Mouse (Mus musculus): ENCODE data around the gene Nuak1.

The Nuak1 gene

GRCm38 (mm10) chr10:84369646-84370314 is 70.6 kb downstream of the Nuak1 start:
- in situ Hi-C loops (cut with MboI; ENCODE audit: low pct_unique_long_range_greater_than_20kb in 1 of 2, low sequenced_read_pairs in 2 of 2, unreplicated experiment in 1 of 2): no loop called here

GRCm38 (mm10) chr10:84368185-84368584 is 72.2 kb downstream of the Nuak1 start:
- in situ Hi-C loops (cut with MboI; ENCODE audit: low pct_unique_long_range_greater_than_20kb in 1 of 2, low sequenced_read_pairs in 2 of 2, unreplicated experiment in 1 of 2): no loop called here

- in situ Hi-C loops (cut with MboI; ENCODE audit: low pct_unique_long_range_greater_than_20kb in 1 of 2, low sequenced_read_pairs in 2 of 2, unreplicated experiment in 1 of 2): no loop called here
Observed at GRCm38 (mm10) chr10:84365166-84365865, 75.1 kb downstream of the Nuak1 start.

DNA sequence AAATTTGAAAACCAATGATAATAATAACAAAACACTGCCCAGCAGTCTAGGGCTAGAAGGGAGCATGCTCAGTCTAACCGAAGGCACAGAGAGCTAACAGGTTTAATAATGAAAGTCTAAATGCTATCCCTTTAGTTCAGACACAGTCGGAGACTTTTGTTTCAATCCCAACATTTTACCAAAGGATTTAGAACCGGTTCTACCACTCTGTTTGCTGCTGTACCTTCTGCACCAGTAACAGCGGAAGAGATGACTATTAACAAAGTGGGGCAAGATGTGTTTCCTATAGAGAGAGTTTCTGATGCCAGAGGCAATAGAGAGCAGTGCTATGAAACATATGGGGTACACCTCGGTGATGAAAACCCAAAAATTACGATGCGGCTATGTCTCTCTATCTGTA is 76.6 kb downstream of the Nuak1 start:
- in situ Hi-C loops (cut with MboI; ENCODE audit: low pct_unique_long_range_greater_than_20kb in 1 of 2, low sequenced_read_pairs in 2 of 2, unreplicated experiment in 1 of 2): no loop called here

- in situ Hi-C loops (cut with MboI; ENCODE audit: low pct_unique_long_range_greater_than_20kb in 1 of 2, low sequenced_read_pairs in 2 of 2, unreplicated experiment in 1 of 2): no loop called here
Observed at GRCm38 (mm10) chr10:84360953-84361352, 79.4 kb downstream of the Nuak1 start.

GRCm38 (mm10) chr10:84360391-84360790 is 80.0 kb downstream of the Nuak1 start:
- in situ Hi-C loops (cut with MboI; ENCODE audit: low pct_unique_long_range_greater_than_20kb in 1 of 2, low sequenced_read_pairs in 2 of 2, unreplicated experiment in 1 of 2): no loop called here

- in situ Hi-C loops (cut with MboI; ENCODE audit: low pct_unique_long_range_greater_than_20kb in 1 of 2, low sequenced_read_pairs in 2 of 2, unreplicated experiment in 1 of 2): no loop called here
Observed at GRCm38 (mm10) chr10:84358738-84359120, 81.7 kb downstream of the Nuak1 start.

DNA sequence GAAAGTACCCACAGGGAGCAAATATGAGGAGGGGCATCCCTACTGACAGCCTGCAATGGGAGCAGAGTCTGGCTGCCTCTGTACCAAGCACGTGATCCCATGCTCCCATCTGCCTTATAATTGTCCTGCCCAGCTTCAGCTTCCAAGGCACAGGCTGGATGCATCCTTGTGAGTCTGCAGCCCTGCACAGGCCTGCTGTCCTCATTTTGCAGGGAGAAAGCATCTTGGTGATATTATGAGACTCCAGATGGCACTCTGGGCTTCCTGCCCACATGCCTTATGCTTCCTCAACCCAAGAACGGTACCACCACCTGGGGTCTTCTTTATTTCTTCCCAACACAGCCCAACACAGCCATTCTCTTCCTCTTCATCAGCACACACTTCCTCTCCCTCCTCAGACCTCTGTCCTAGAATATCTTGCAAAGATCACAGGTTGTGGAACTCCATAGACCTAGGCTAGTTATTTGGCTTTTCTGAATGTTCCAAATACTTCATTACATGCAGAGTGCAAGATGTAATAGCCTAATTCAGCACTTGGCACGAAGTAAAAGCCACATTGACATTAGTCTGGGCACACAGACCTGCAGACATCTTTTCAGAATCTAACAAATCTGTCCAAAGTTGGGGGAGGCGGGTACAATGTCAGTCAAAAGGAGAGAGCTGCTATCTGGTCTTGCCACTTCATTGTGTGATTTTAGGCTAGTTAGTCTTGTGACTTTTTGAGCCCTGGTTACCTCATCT is 82.2 kb downstream of the Nuak1 start:
- in situ Hi-C loops (cut with MboI; ENCODE audit: low pct_unique_long_range_greater_than_20kb in 1 of 2, low sequenced_read_pairs in 2 of 2, unreplicated experiment in 1 of 2): no loop called here

DNA sequence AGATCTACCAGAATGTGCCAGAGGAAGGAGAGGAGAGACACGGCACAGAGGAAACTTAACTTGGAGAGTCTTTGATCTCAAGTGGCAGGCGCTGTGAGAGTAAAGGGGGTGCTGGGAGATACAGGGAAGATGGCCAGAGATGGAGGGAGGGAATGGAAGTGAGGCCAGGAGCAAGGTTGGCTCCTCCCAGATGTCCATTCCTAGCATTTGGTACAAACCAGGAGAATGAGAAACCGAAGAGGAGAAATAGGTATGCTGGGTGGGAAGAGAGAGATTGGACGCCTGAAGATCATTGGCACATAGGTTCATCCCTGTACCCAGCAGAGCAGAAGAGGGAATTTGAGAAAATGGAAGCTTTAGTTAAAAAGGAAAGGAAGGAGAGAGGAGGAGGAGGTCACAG is 82.8 kb downstream of the Nuak1 start:
- in situ Hi-C loops (cut with MboI; ENCODE audit: low pct_unique_long_range_greater_than_20kb in 1 of 2, low sequenced_read_pairs in 2 of 2, unreplicated experiment in 1 of 2): no loop called here

- in situ Hi-C loops (cut with MboI; ENCODE audit: low pct_unique_long_range_greater_than_20kb in 1 of 2, low sequenced_read_pairs in 2 of 2, unreplicated experiment in 1 of 2): no loop called here
Observed at GRCm38 (mm10) chr10:84354323-84354722, 86.1 kb downstream of the Nuak1 start.

- in situ Hi-C loops (cut with MboI; ENCODE audit: low pct_unique_long_range_greater_than_20kb in 1 of 2, low sequenced_read_pairs in 2 of 2, unreplicated experiment in 1 of 2): no loop called here
Observed at GRCm38 (mm10) chr10:84345730-84346129, 94.7 kb downstream of the Nuak1 start.

- in situ Hi-C loops (cut with MboI; ENCODE audit: low pct_unique_long_range_greater_than_20kb in 1 of 2, low sequenced_read_pairs in 2 of 2, unreplicated experiment in 1 of 2): no loop called here
Observed at GRCm38 (mm10) chr10:84343536-84343935, 96.9 kb downstream of the Nuak1 start.

DNA sequence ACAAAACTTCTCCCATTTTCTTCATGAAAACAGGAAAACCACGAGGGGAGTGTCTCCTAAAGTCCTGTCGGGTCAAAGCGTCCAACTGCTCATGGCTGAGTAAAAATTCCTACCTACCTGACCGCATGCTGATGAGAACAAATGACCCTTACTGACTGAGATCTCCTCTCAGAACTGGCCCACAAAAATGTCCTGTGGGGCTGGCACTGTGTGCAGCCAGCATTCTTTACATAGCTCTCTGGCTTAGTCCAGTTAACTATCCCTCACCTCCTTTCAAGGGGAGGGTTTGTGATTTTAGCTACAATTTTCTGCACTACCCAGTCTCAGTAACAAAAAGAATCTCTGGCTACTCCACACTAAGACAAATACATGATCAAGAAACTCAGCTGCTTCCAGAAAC is 100.9 kb downstream of the Nuak1 start:
- in situ Hi-C loops (cut with MboI; ENCODE audit: low pct_unique_long_range_greater_than_20kb in 1 of 2, low sequenced_read_pairs in 2 of 2, unreplicated experiment in 1 of 2): no loop called here

- in situ Hi-C loops (cut with MboI; ENCODE audit: low pct_unique_long_range_greater_than_20kb in 1 of 2, low sequenced_read_pairs in 2 of 2, unreplicated experiment in 1 of 2): no loop called here
Observed at GRCm38 (mm10) chr10:84338752-84339151, 101.6 kb downstream of the Nuak1 start.

DNA sequence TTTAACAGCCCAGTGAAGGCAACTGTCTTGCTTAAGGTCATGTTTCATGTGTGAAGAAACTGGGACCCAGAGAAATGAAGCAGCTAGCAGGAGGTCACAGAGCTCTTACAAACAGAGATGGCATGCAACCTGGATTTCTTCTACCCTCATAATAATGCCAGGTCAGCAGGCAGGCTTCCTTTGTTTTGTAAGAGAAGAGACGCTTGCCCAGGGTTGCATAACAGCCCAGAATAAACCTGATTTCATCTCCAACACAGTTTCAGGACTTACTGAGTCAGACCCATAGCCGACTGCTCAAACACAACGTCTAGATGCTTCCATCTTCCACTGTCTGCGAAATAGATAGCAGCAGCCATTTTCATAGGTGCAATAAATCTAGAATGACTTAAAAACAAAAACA is 105.0 kb downstream of the Nuak1 start:
- in situ Hi-C loops (cut with MboI; ENCODE audit: low pct_unique_long_range_greater_than_20kb in 1 of 2, low sequenced_read_pairs in 2 of 2, unreplicated experiment in 1 of 2): no loop called here

GRCm38 (mm10) chr10:84329822-84330221 is 110.6 kb downstream of the Nuak1 start:
- in situ Hi-C loops (cut with MboI; ENCODE audit: low pct_unique_long_range_greater_than_20kb in 1 of 2, low sequenced_read_pairs in 2 of 2, unreplicated experiment in 1 of 2): no loop called here

DNA sequence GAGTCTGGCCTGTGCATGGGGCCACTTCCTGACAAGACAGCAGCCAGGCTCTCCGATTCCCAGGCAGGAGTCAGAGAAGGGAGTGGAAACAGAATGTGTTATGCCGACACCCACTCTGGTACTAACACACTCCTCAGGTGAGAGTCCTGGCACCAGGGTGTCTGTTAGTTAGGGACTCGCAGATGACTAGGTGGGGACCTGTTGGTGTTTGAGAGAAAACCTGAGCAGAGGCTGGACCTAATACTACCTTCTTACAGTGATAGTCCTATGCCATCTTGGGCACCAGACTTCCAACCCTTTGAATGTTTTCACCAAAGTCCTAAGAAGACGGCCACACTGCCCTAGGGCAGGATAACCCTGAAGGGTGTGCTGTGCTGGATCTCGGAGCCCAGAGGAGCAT is 111.1 kb downstream of the Nuak1 start:
- in situ Hi-C loops (cut with MboI; ENCODE audit: low pct_unique_long_range_greater_than_20kb in 1 of 2, low sequenced_read_pairs in 2 of 2, unreplicated experiment in 1 of 2): no loop called here

- in situ Hi-C loops (cut with MboI; ENCODE audit: low pct_unique_long_range_greater_than_20kb in 1 of 2, low sequenced_read_pairs in 2 of 2, unreplicated experiment in 1 of 2): no loop called here
Observed at GRCm38 (mm10) chr10:84324018-84324417, 116.4 kb downstream of the Nuak1 start.
